Mouse (Mus musculus) spleen, adult 18-20 months (tissue): ENCODE results near the gene Klrg1.
A peak's percentile ranks its signal among the peaks of the same experiment; 100 is the strongest.

Source experiments
- DNase-seq, 2 experiments: peaks; one replicate each; pipeline ENCODE4 v3.0.0; 2022; ENCODE audit warnings: mixed read lengths in 2 of 2

Klrg1 gene

GRCm38 (mm10) chr6:122282782-122283181 lies at the start of gene Klrg1:
Gene Klrg1 (minus strand): TSS chr6:122282882.
- DNase-seq = no peak

DNA sequence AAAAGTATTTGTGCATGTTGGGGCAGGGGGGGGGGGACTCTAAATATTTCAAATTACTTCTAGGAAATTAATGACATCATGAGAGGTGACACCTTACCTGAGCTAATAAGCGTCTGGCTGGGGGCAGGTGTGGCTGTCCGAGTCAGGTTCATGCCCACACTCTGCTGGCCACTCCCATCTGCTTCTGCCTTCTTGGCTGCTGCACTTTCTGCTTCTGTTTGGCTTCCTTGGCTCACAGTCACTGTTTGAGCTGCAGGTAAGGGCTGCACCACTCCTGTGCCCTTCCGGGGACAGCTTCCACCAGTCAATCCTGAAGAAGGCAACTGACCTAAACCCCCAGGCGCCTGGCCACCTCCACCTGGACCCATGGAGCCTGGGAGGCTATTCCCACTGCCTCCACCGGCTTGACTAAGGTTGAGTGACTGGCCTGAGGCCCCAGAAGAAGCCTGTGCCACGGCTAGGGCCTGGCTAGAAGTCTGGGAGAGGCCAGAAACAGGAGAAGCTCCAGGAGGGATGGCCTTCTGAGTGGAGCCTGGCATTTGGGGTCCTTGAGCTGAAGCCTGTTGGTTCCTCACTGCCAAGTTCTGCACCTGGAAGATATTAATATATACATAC lies 42.8 kb upstream of the Klrg1 start:
- DNase-seq = no peak

GRCm38 (mm10) chr6:122318726-122319125 lies 36.0 kb upstream of the Klrg1 start:
- no peak for DNase-seq

- DNase-seq = no peak
These were observed 27.6 kb upstream of the Klrg1 start for GRCm38 (mm10) chr6:122310187-122310820.

DNA sequence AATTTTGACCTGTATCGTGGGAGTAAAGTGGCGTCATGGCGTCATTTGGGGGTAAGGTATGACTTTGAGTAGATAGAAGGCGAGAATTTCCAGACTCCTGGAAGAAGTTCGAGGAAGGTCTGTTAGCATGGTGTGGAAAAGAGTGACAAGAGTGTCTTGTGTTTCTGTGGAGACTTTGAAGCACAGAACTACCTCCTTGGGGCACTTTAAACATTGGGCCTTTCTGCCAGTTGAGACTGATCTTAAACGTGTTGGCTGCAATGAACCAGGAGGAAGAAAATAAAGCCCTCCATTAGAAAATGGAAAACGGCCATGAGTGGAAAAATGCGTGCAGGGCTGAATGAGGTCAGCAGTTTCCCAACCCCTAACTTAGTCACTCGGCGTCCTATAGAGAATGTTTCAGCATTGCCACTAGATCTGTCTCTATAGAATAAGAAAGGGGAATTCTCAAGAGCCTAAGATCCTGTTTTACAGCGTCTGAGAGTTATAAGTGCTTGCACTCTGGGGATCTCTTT lies 26.8 kb upstream of the Klrg1 start:
- DNase-seq = no peak

GRCm38 (mm10) chr6:122308505-122309393 lies 26.1 kb upstream of the Klrg1 start, which contains the start of gene M6pr:
Gene M6pr (plus strand): TSS chr6:122308720.
- peak; percentile 85 to 93 for DNase-seq

DNA sequence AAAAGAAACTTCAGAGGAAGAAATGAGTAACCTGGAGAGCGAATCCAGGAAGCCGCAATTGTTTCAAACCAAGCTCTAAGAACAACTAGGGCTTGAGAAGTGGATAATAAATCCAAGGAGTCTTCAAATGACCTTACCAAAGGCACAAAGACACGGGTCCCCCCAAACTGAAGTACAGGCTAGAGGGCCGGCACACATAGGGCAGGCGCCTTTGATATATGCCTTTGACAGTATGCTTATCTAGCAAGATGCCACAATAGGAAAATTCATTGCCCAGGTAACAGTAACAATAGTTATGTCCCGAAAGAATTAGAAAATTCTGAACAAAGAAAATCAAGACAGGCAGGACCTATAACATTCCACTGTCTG lies 25.4 kb upstream of the Klrg1 start:
- no peak for DNase-seq

- DNase-seq = no peak
These were observed 24.0 kb upstream of the Klrg1 start for GRCm38 (mm10) chr6:122306707-122307106.

- no peak for DNase-seq
These were observed 22.3 kb upstream of the Klrg1 start for GRCm38 (mm10) chr6:122304790-122305555.

DNA sequence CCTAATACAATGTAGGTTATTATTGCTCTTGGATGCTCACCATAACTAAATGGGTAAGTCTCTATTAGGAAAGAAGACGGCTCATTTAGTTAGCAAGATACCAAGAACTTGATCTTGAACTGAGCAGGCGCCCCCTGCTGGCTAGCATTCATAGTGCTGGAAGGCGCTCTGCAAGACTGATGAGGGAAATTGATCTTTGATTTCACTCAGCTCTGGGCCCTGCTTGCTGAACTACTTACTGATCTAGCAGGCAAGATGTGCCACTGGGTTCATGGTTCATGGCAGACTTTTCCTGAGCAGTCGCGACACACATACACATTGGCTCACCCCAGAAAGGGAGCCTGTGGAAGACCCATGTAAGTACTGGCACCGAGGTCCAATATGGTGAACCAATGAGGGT lies 21.7 kb upstream of the Klrg1 start:
- peak; percentile 51 to 81 for DNase-seq

DNA sequence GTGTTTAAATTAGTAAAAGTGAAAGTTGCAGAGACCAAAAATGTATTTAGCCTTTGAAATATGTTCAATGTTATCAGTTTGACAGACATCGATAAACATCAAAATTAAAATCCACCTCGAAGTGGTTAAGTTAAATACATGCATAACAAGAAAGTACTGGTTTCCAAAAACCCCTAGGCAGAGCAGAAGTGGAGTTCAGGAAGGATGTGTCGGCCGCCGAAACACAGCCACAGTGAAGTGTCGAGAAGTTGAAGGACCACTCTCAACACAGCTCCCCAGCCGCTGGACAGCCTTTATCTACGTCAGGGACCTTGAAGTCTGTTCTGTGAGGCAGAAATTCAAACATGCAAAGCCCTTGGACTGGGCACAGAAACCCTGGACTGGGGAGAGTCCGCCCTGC lies 20.8 kb upstream of the Klrg1 start:
- DNase-seq = no peak

DNA sequence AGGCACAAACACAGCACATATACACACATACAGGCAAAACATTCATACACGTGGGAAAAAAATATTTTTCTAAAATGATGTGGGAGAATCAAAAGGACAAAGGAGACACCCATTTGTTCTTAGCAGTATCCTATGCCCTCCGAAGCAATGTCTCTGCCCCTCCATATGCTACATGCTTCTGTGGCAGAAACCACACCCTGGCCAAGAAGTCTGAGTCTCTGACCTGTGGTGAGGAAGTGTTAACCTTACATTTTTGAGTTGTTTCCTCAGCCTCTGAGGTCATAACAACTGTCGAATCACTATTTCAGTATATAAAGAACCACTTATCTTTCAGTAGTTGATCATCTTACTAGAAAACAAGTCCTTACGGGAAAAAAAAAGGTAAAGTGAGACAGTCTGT lies 20.0 kb upstream of the Klrg1 start:
- DNase-seq = no peak

DNA sequence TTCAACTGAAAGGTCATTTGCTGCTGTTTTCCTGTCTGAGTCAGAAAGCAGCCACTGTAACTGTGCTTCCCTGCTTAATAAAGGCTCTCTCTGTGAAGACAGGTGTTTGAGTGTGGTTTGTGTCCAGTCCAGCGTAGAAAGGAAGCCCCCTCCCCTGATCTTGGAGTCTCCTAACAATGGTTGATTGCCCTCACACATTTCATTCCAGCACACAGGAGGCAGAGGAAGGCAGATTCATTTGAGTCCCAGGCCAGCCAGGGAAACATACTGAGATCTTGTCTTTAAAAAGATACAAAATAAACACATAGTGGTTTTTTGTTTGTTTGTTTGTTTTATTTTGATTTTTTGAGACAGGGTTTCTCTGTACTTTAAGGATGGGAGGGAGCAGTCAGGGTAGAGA lies 19.4 kb upstream of the Klrg1 start:
- no peak for DNase-seq

DNA sequence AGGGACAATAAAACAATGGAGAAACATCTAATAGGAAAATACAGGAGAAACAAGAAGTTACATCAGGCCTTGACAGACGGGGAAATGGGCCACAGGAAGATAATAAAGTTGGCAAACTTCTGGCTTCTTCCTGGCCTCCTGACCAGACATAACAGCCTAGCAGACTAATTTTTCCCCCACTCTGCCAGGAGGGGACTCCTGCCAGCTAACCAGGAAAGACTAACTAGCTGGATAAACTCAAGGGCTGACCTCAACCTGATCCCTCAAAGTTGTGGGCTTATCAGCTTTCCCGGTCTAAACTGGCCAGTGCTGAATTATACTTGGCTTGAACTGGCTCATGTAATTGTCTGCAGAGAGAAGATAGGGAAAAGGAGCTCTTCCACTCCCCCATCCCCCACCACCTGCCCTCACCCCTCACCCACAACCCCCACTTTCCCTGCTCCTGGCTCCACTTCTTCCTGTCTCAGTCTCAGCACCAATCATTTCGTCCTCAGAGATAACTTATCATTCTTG lies 17.0 kb upstream of the Klrg1 start:
- DNase-seq = no peak

- DNase-seq = no peak
These were observed 15.5 kb upstream of the Klrg1 start for GRCm38 (mm10) chr6:122298223-122298609.

DNA sequence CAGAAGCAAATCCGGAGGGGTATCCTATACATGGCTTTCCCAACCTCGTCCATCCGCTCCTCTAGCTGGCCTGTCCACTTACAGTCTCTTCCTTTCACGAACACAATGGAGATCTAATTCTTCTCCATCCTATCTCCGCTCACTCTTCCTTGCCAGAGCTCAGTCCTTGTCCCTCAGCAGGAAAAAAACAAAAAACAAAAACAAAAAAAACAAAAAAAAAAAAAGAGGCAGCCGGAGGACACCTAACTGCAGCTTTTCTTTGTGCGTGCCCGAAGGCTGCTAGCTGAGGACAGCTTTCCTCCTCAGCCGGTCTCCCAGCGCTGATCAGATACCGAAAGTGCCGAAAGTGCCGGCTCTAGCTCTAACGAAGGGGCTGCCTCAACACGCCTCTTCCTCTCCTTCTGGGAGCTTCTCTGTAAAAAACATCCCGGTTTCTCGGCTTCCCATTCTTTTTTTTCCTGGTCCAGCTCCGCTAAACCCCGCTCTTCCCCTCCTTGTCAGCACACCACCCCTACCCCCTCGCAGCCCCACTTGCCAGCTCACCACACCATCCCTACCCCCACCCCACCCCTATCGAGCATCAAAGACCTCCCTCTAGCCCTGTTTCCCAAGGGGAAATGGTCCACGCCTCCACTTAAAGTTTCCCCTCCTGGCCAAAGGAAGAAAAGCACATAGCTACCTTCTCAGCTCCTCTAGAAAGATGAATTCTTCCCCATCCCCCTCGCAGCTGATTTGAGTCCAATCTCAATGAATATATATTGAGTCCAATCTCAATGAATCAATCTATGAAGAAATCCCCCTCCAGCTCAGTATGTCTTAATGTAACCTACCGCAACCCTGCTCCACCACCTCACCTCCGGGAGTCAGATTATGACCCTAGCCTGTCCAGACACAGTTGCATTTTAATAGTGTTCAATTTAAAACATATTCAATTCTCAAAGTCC lies 14.9 kb upstream of the Klrg1 start:
- no peak for DNase-seq

DNA sequence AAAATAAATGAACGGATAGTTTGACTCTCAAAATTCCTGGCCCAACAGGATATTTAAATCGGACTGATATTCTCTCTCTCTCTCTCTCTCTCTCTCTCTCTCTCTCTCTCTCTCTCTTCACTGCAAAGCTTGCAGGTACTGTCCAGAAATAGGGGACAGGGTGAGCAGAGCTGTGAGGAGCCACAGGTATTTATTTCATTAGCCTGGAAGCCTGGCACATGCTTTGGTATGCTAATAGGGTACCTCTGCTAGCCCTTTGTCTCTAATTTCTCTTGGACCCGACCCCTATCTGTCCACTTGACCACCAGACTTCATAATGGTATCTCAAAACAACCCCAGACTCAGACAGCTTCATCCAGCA lies 14.2 kb upstream of the Klrg1 start:
- DNase-seq = no peak

DNA sequence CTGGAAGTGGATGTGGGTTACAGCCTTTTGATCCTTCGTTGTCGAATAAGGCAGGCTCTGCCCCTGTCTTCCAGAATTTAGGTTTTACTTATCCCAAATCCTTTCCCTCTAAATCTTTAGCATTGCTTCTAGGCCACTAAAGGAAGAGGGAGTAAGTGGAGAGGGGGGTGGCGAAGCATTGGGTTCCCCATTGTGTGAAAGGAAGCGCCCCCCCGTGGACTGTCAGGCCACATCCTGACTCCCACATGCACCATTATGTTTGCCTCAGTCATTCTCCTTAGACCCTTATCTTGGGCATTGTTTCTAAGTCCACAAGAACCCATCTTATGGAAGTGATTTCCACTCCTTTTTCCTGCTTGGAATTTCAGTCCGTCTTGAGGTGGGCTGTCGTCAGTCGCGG lies 12.6 kb upstream of the Klrg1 start:
- no peak for DNase-seq

GRCm38 (mm10) chr6:122294290-122294689 lies 11.6 kb upstream of the Klrg1 start:
- DNase-seq = no peak

DNA sequence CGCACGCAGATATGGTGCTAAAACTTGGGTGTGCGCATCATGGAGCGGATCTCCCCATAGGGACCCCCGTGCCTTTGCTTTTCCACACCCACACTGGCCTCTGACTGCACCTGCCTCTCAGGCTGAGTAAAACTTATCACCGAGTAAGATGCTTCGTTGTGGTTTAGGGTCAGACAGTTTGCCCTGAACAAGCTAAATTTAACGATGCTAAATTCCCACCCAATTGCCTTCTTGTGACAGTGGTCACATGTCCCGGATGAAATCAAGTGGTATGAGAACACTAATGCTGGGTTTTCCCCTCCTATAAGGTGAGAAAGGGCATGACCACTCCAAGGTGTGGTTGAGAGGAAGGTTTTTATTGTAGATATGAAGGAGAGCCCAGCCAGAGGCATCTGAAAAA lies 11.1 kb upstream of the Klrg1 start:
- DNase-seq = no peak

- no peak for DNase-seq
These were observed 10.4 kb upstream of the Klrg1 start for GRCm38 (mm10) chr6:122293121-122293520.

GRCm38 (mm10) chr6:122292184-122292583 lies 9.5 kb upstream of the Klrg1 start:
- DNase-seq = no peak
